Mouse (Mus musculus) heart, adult 8-10 months (tissue): ENCODE results near the gene Fyn. TPM values are rescaled to one million over a fixed set of nuclear protein-coding genes. Genes with fewer than 3 reads are reported as not detected.

Experiments
- DNase-seq: peaks from one replicate; pipeline ENCODE4 v3.0.0; 2022; ENCODE audit warnings: low spot score
- total RNA-seq, 4 experiments: library from RNA; stranded (reverse); gene quantifications; 2 replicates each; pipeline ENCODE4 v1.2.4; 2022

Fyn gene
- total RNA-seq, 4 experiments from 2014 or later, result 22.4 to 27.6 (median 24.2) TPM

DNA sequence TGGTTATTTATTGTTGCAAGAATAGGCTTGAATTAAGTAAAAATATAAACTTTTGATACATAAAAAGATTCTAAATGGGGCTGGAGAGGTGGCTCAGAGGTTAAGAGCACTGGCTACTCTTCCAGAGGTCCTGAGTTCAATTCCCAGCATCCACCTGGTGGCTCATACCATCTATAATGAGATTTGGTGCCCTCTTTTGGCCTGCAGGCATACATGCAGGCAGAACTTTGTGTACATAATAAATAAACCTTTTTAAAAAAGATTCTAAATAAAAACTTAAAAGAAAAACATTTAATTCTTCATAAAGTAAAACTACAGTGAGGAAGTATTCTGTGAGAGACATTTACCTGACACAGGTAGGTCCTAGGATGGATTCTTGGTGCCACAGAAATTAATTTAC is 73.0 kb downstream of the Fyn start:
- DNase-seq, result no peak

DNA sequence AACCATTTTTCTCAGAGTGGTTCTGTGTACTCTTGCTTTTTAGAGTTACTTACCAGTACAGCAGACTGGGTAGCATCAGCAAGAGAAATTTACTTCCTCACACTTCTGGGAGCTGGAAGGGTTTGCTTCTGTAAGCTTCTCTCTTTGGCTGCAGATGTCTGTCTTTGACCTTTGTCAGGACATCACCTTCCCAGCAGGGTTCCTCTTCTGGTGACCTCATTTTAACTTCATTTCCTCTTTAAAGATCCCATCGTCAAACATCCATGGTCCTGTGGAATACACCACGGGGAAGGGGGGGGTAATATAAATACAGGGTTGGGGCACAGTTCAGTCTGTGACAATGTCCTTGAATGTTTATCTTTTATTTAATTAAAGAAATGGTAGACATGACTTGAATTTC is 74.5 kb downstream of the Fyn start:
- no peak for DNase-seq

DNA sequence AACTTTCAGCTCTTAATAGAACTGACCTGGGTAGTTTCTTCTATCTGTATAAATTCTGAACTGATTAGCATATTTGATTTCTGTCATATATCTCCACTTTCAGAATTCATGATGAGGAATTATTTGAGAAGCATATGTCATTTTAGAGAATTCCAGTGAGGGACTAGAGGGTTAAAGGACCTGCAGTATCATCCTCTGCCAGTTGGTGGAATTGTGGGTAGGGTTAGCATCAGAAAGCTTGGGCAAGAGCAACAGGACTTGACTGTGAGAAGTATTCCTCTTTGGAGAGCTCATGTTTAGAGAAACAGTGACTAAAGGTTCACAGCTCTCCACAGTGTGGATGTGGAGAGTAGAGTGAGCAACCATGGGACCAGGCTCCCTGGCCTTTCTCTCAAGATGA is 75.3 kb downstream of the Fyn start:
- DNase-seq, result no peak

DNA sequence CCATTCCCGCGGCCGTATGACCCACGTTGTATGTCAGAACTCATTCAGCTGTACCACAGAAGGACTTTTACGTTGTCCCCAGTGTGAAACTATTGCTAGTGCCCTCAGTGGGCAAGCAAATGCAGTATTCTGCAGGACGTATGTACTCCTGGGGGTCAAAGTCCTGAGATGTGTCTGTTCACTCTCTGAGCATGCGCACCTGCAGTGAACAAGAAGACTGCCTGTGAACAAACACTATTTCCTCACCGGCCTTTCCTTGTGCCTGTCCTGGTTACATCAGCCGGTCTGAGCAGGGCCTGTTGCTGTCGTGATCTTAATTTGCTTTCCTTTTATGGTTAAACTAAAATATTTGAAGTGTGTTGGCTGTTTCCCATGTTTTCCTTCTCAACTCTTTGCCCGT is 77.2 kb downstream of the Fyn start:
- no peak for DNase-seq

DNA sequence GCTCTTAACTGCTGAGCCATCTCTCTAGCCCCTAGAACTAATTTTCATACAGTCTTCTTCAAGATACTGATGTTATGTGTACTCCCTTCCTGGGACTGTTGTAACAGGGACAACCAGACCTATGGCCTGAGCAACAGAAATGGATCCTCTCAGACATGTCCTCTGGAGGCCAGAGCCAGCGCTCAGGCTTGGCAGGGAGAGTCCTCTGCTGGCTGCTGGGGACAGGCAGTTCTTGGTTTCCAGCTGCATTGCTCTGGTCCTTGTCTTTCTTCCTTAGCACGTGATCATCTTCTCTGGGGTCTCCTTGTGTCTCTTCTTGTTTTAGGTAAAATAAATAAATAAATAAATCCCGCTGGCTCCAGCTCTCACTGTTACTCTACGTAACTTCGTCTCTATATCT is 78.1 kb downstream of the Fyn start:
- no peak for DNase-seq

DNA sequence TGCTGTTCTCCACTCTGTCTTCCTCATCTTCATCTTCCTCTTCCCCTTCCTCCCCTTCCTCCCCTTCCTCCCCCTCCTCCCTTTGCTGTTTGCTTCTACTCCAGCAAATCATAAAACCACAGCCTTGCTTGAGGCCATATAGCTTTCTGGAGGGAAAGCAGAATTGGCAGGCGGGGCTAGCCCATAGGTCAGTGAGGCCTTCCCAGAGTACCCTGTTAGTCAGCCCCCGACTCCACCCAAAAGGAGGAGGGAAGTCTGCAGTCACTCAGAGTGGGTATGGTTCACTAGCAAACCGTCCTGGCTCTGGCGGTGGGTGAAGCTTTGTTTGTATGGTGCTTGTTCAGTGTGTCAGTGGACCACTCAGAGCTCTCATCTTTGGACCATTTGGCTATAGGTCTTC is 80.5 kb downstream of the Fyn start:
- DNase-seq, result no peak

DNA sequence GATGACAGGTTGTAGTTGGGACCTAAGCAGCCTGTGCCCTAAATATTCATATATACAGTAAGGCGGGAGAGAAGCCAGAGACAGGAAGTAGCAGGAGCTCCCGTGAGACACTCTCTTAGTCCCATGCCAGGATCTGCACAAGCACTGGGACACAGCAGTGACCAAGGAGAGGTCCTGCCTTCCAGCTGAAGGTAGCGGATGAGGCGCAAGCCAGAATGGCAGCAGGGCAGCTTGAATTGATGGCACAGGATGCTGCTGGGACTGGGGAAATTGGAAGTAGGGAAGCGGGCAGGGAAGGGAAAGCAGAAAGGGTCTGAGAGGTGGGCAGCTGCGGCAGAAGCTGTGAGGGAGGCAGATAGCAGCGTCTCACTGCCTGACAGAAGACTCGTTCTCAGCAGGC is 81.7 kb downstream of the Fyn start:
- no peak for DNase-seq

DNA sequence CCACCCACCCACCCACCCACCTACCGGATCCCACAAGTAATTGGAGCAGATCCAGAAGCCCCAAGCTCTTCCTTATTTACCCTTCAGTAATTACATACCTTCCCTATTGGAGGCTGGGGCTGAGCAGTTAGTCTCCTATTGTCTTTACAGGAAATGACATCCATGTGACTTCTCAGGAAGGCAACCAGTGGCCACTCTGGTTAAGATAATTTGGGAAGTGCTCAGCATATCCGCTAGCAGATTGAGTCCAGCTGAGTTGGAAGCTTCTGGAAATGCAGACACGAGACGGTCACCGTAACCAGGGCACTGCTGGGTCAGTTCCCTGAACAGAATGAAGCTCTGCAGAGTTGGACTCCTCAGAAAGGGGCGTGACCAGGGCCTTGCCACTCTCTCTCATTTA is 82.4 kb downstream of the Fyn start:
- DNase-seq, result peak; percentile 82

DNA sequence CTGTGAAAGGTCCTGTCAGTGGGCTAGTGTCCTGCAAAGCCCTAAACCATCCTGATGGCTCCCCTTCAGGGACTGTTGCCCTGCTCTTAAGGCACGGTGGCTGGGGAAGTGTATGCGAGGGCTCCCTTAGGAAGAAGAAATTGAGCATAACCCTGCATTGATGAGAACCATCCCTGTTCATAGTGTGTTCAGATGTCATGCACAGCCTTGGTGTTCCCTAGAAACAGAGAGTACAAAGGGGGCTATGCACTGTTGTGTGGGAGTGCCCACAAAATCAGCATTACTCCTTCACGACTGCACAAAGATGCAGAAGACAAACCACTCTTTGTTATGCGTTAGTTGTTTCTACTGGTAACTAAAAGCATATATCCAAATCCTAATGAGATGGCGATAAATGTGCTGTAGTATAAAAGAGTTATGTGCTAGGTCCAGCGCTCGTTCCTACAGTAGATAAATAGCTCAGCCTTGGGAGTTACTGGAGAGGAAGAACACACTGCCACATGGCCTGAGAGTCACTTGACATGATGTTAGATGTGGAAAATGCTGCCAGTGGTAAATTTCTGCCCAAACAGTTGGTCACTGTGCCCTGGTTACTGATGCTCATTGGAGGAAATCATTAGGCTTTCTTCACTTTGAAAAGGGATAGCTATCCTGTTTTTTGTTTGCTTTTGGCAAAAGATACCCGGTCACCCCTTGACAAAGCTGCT is 83.4 kb downstream of the Fyn start:
- no peak for DNase-seq

DNA sequence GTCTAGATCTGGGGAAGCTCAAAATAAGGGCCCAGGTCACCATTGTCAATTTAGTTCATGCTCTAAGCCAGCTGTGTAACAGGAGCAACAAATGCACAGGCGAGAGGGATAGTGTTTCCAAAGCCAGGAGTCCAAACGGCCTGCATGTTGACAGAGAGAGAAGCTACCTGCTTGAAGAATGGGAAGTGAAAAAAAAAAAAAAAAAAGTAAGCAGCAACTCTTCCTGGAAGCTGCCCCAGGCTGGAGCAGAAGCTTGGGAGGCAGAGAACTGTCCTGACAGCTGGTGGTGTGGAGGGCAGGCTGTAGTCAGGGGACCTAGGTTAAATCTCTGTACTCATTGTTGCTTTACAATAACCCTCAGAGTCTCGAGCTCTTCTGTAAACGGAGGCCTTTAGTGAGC is 86.7 kb downstream of the Fyn start:
- DNase-seq, result no peak

DNA sequence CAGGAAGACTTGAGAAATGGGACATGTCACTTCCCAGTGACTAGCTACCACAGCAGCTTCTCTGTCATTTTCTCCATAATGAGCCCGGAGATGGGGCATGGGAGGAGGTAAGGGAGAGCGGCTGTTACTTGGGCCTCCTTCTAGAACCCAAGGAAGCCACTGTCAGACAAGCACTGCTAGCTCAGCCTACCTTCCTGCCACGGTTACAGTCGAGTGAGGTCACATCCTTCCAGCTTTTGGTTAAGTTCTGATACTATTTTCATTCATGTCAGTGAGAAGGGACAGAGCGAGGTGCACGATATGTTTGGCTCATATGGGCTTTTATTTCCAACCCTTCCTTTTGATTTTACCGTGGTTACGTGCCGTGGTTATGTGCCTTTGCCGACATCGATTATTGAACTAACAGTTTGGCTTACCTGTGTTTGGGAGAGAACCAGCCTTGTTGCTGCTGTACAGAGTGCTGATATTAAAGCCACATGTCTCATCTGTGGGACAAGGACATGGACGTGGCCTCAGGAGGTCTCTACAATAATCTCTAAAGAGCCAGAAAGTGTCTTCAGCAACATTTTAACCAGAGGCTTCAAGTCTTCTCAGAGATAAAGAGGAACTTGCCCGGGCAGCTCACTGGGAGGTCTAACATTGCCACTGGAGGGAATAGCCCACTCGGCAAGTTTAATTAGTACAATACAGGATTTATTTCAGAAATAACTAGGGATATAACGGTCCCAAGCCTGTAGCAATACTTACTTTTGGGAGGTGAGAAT is 87.4 kb downstream of the Fyn start:
- DNase-seq, result no peak

DNA sequence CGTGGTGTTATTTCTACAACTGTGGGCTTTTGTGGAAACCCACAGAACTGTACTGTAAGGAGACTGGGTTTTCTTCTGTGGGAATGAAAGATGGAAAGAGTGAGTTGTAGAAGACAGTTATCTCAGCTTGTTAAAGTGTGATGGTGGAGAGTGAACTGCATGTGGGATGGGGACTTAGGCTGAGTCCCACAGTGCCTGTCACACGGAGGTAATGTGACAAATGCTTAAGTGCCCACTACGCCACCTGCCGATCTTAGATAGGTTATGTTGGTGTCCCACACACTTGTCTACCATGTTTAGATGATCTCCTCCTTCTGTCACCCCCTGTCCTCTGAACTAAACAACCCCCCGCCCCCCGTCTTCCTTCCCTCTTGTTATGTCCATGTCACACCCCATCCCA is 88.1 kb downstream of the Fyn start:
- DNase-seq, result no peak

DNA sequence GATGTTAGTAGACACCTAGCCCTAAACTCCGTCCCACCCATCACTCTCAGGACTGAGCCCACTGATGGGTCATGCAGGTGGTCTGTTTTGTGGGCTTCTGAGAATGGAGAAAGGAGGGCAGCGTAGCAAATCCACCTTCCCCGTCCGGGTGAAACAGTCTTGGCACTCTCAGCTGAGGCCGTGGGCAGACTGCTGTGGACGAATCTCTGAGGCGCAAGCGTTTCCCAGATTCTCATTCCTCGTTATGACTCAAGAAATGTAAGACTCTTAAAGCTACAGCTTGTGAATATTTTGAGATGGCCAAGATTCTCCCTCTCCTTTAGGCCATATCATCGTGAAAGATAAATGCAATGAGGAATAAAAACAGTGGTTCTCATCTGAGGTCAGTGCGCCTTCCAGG is 88.6 kb downstream of the Fyn start:
- no peak for DNase-seq

DNA sequence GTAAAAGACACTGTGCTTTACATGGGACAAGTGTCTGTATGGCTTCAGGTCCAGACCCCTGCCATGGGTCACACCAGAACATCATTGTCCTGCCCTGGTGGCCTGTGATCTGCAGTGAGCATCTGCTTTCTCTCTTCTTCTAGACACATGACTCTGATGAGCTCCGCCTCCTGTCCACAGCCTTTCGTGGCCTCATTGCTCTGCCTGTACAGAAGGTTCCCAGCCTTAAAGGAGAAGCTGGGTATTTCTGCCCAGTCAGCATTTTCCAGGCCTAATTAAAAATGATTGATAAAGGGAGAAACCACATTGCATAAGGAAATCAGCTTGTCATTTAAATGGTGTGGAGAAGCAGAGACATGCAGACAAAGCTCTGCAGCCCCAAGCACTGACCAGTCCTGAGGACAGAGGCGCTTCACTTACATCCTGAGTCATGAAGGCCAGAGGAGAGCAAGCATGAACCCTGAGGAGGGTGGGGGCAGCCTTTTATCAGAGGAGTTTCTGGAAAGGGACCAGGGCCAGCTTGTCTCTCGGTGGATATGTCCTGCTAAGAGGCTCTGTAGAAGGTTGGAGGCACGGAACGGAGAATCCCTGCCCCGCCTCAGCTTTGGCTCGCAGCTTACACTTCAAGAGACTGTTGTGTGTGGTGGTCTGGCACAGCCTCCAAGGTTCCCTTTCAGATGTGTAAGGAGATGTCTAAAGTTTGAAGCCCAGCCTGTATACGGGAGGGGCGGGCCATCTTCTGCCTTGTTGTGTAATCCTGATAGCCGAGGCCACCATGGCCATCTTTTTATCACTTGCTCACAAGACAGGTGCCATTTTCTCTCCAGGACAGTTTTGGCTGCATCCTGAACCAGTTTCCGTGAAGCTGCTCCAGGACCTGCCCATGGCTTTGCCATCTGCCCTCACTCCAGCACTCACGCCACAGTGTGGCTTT is 90.4 kb downstream of the Fyn start:
- DNase-seq, result no peak

DNA sequence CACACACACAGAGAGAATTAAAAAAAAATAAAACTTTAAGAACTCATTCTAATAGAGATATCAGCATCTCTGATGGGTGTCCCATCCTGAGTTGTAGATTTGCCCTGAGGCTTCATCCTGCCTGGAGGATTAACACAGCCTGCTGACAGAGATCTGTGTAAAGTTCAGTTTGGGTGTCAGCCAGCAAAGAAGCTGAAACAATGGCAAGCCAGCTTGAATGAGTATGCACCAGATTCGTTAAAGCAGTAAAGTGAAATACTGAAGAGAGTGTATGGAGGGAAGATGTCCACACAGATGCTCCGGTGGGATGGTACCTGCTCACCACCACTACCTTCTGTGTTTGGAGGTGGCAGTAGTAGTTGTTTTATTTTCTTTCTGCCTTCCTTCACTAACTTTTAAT is 92.0 kb downstream of the Fyn start:
- DNase-seq, result no peak

DNA sequence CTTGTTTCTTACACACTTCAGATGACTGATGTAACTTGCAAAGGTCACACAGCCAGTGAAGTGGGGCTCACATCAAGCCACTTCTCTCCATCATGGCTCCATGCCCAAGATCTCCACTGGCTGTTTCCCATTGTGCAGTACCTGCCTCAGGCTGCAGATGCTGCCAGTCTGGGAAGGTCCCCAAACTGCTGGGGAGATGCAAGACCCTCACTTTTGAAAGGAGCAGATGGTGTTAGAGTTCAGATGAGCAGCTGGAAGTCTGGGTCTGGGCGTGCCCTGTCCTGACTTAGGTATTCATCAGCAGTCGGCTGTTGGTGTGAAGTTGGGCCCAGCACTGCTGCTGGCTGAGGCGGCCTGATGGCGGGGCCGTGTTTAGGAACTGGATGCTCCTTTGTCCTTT is 93.3 kb downstream of the Fyn start:
- DNase-seq, result no peak

DNA sequence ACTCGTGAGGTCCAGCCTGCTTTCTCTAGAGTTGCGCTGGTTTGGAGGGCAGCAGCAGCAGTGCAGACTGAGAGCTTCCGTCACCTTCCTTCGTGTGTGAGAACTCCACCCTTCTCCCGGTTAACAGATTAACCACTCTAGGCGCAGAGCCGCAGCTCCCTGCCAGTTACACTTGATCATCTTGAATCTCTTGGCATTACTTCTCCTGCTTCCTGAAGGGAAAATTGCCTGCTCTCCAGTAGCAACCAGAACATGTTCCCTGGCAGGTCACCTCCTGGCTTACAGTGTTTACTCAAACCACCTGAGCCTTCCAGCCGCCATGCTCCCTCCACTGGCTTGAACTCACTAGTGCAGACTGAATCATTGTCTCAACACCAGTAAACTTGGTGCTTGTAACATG is 94.1 kb downstream of the Fyn start:
- no peak for DNase-seq

DNA sequence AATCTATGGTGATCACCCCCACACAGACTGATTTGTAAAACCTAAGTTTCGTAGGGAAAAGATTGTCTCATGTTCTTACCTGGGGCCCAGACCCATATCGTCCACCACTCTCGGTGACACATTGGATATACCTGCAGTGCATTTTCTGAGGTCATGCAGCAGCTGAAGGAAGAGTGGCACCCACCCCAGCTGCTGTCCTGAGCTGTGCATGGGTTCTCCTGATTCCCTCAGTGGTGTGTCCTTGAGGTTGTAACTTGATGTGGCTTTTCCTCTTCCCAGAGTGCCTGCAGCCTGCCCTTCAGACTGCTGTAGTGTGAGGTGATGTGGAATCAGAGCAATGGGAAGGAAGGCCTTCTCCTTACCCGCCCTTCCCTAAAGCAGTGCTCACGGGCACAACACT is 95.7 kb downstream of the Fyn start:
- DNase-seq, result no peak

DNA sequence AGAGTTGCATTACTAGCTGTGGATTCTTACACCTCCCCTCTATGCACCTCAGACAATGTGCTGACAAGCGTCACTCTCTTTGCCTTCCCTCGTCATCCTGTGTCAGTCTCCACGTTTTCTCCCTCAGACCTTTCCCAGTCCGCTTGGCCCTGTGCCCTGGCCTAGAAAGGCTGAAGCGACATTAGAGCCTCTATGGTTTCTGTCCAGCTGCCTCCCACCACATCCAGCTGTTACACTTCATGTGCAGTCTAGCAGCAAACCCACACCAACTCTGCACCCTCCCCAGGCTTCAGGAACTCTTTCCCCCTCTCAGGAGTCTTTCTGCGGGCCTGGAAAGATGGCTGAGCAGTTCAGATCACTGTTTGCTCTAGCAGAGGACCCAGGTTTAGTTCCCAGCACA is 98.7 kb downstream of the Fyn start:
- DNase-seq, result peak; percentile 68

DNA sequence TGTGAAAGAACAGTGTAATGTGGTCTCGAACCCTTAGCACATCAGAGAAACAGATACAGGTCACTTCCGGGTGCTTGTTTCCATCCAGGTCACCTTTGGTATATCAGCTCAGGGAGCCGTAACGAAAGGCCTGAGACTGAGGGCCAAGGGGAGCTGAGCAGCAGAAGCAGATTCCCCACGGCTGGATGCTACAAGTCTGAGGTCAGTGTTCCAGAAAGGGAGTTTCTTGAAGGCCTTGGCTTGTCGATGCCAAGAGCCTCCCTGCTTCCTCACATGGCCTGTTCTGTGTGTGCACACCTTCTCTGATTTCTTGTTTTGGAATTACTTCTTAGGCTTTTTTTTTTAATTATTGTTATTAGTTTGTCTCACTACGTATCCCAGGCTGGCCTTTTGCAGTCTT is 99.2 kb downstream of the Fyn start:
- no peak for DNase-seq

DNA sequence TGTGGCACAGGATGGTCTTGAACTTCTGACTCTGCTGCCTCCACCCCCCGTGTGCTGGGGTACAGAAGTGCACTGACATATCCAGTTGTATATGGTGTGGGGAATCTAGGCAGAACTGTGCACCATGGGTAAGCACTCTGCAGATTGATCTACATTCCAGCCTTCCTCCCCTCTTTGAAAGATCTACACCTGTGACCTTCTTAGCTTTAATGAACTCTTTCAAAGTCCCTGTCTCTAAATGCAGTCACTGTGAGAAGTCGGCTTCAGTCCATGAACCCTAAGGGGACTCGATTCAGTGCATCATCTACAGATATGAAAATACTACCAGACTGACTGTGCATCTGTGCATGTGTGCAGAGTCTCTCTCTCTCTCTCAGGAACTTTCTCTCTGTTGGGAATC is 99.9 kb downstream of the Fyn start:
- no peak for DNase-seq

DNA sequence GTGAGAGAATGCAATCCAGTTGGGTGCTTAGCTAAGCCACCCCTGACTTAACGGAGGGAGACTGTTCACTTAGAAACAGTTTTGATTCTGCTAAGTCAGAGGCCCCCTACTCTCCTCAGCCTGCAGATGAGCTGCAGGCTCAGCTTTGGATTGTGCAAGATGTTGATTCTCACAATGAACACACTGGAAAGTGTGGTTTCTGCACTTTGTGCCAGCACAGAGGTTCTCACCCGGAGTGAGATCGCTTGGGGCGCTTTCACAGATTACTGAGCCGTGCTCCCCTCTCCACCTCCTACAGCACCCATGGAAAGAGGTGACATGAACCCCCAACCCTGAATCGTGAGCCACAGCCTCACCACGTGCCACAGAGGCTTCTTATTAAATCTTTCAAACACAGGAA is 100.7 kb downstream of the Fyn start:
- no peak for DNase-seq

DNA sequence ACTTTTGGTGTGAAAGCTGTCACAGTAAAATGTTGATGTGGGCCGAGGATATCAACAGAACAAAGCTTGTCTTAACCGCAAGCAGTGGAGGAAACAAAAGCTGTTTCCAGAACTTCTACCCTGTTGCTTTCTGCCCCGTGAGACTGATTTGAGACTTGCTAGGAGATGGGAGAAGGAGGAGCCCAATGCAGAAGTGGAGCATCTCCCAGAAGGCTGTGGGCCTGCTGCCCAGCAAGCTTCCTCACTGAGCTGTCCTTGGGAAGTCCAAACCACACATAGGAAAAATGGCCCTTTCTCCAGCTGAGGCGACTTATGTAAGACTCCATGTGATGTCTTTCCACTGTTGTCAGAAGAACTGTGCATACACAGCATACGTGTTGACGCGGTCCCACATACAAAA is 101.7 kb downstream of the Fyn start:
- DNase-seq, result peak; percentile 60
